In genomic region chr6:87552054-87552807, GRCm38 (mm10) we compare ENCODE assay signal across 9 mouse cellular contexts. TPM values are rescaled to one million over a fixed set of nuclear protein-coding genes. Genes with fewer than 3 reads are reported as not detected.
A peak's percentile ranks its signal among the peaks of the same experiment; 100 is the strongest.
DNase-seq lines count a peak whose midpoint lies in the region; ATAC-seq lines count a peak whose summit lies in the region.
"Had no signal": no experiment of that assay in that cellular context is flagged by ENCODE, and none has a peak within 500 bp of the region (broad histone marks: within the 10 kb centered on the region; RNA-seq: fewer than 3 reads in every experiment).

No protein-coding gene starts in this region.

- 64% methylated on average over 7 of the region's 7 CpGs for WGBS in hindbrain, embryonic 11.5 days
- 64% methylated on average over 7 of the region's 7 CpGs for WGBS in hindbrain, embryonic 10.5 days
- WGBS in forebrain, embryonic 11.5 days, result 69% methylated on average over 7 of the region's 7 CpGs

- no peaks in the 10 kb centered on the region for H3K9me3 ChIP-seq in hindbrain, embryonic 11.5 days (ENCODE audit: control insufficient read depth, low read length)
- H3K9me3 ChIP-seq in hindbrain, embryonic 10.5 days, result no peaks in the 10 kb centered on the region
- no peaks in the 10 kb centered on the region for H3K9me3 ChIP-seq in forebrain, embryonic 11.5 days (ENCODE audit: control insufficient read depth, low read length)

- H3K4me1 ChIP-seq in hindbrain, embryonic 11.5 days (replicated peaks; ENCODE audit: control insufficient read depth, insufficient read depth, low read length), result no peaks in the 10 kb centered on the region
- no peaks in the 10 kb centered on the region for H3K4me1 ChIP-seq in hindbrain, embryonic 10.5 days (replicated peaks)
- H3K4me1 ChIP-seq in forebrain, embryonic 11.5 days (replicated peaks; ENCODE audit: control insufficient read depth, insufficient read depth, low read length), result no peaks in the 10 kb centered on the region

- H3K4me2 ChIP-seq in hindbrain, embryonic 11.5 days (replicated peaks; ENCODE audit: low read depth, low read length), result no peak overlapping the region
- H3K4me2 ChIP-seq in forebrain, embryonic 11.5 days (ENCODE audit: low read depth, low read length, severe bottlenecking), result no peak overlapping the region

- peak; percentile 23 for DNase-seq in hindbrain, embryonic 11.5 days (ENCODE audit: low spot score)
- DNase-seq in hindbrain, embryonic 10.5 days (ENCODE audit: low spot score), result no peak
- peak; percentile 86 to 90 for DNase-seq in B cell, adult 2 months
- peak; percentile 44 for DNase-seq in ZHBTc4 (ENCODE audit: low read depth, low spot score)
- DNase-seq in naive thymus-derived CD4-positive, alpha-beta T cell, adult 2 months (ENCODE audit: low read depth), result peak; percentile 84
- DNase-seq in forebrain, embryonic 11.5 days (ENCODE audit: low spot score), result no peak
- DNase-seq in gastrocnemius, postnatal 14 days, result no peak
- no peak for DNase-seq in heart, postnatal 4 days

- H3K27ac ChIP-seq in hindbrain, embryonic 11.5 days (ENCODE audit: low read depth, low read length), result no peak overlapping the region
- H3K27ac ChIP-seq in hindbrain, embryonic 10.5 days, result no peak overlapping the region
- H3K27ac ChIP-seq in forebrain, embryonic 11.5 days (ENCODE audit: low read depth, low read length), result no peak overlapping the region

- no peak for ATAC-seq in hindbrain, embryonic 11.5 days (ENCODE audit: low FRiP score)
- no peak for ATAC-seq in forebrain, embryonic 11.5 days (replicated peaks; ENCODE audit: low FRiP score)
- ATAC-seq: activated CD4-positive, CD25-positive, alpha-beta regulatory T cell, adult 4 months had no signal

- intact Hi-C loops in gastrocnemius, postnatal 14 days (cut with DNase I; ENCODE audit: low total_unique reads), result loop anchor here (10.0 kb wide), 1 partner anchor 113 kb away; no protein-coding TSS in a partner anchor

- H3K27me3 ChIP-seq in hindbrain, embryonic 11.5 days (ENCODE audit: control insufficient read depth, insufficient read depth, low read length), result no peaks in the 10 kb centered on the region
- no peaks in the 10 kb centered on the region for H3K27me3 ChIP-seq in hindbrain, embryonic 10.5 days (ENCODE audit: insufficient read depth, poor library complexity, severe bottlenecking)
- H3K27me3 ChIP-seq in forebrain, embryonic 11.5 days (ENCODE audit: control insufficient read depth, insufficient read depth, low read length), result no peaks in the 10 kb centered on the region

- no peak overlapping the region for H3K9ac ChIP-seq in hindbrain, embryonic 11.5 days (ENCODE audit: low read depth, low read length)
- no peak overlapping the region for H3K9ac ChIP-seq in forebrain, embryonic 11.5 days (ENCODE audit: low read length)

- no peak overlapping the region for H3K4me3 ChIP-seq in hindbrain, embryonic 11.5 days (ENCODE audit: low read depth, low read length)
- H3K4me3 ChIP-seq in hindbrain, embryonic 10.5 days, result no peak overlapping the region
- no peak overlapping the region for H3K4me3 ChIP-seq in forebrain, embryonic 11.5 days (ENCODE audit: low read depth, low read length)

- no peaks in the 10 kb centered on the region for H3K36me3 ChIP-seq in hindbrain, embryonic 11.5 days (ENCODE audit: control insufficient read depth, insufficient read depth, low read length)
- H3K36me3 ChIP-seq in hindbrain, embryonic 10.5 days, result no peaks in the 10 kb centered on the region
- H3K36me3 ChIP-seq in forebrain, embryonic 11.5 days (ENCODE audit: control insufficient read depth, insufficient read depth, low read length), result no peaks in the 10 kb centered on the region

RNA-seq across cellular contexts. Expression of gene Arhgap25, which starts 19.2 kb away (rescaled TPM):
- polyA plus RNA-seq in hindbrain, embryonic 11.5 days (2014; fragmentation: Nextera tagmentation; extraction: Ambion mirVana), result 2.6 and 3.2 TPM in 2 replicates
- 2.3 and 3.6 TPM in 2 replicates for polyA plus RNA-seq in hindbrain, embryonic 10.5 days (2016; fragmentation: Nextera tagmentation; extraction: Ambion mirVana)
- polyA plus RNA-seq in forebrain, embryonic 11.5 days (2014; fragmentation: Nextera tagmentation; extraction: Ambion mirVana), result 2.0 and 2.7 TPM in 2 replicates
- total RNA-seq in gastrocnemius, postnatal 14 days (2021), result 1 to 10 TPM; 2.1 to 2.9 TPM
- total RNA-seq in heart, postnatal 4 days (2021), result 1 to 10 TPM; 5.2 to 6.1 TPM

RNA-seq across cellular contexts. Expression of gene Prokr1, which starts 38.3 kb away (rescaled TPM):
- polyA plus RNA-seq in hindbrain, embryonic 11.5 days (2014; fragmentation: Nextera tagmentation; extraction: Ambion mirVana), result 2.8 and 3.6 TPM in 2 replicates
- 1.9 and 3.6 TPM in 2 replicates for polyA plus RNA-seq in hindbrain, embryonic 10.5 days (2016; fragmentation: Nextera tagmentation; extraction: Ambion mirVana)
- 6.4 and 7.1 TPM in 2 replicates for polyA plus RNA-seq in forebrain, embryonic 11.5 days (2014; fragmentation: Nextera tagmentation; extraction: Ambion mirVana)
- total RNA-seq in gastrocnemius, postnatal 14 days (2021), result 1 to 10 TPM; 2.2 to 3.6 TPM
- 1 to 10 TPM in 1 of 2 experiments, under 1 TPM in 1; 0.88 to 1.1 TPM for total RNA-seq in heart, postnatal 4 days (2021)
- polyA plus RNA-seq: activated CD4-positive, CD25-positive, alpha-beta regulatory T cell, adult 4 months had no signal

Comparison
In these comparisons a context has a peak if more than half of its experiments do, and no peak if none do; other contexts are left out.
1. DNase-seq: peak in hindbrain, embryonic 11.5 days (single experiment), B cell, adult 2 months (2 of 2), ZHBTc4 (single experiment) and naive thymus-derived CD4-positive, alpha-beta T cell, adult 2 months (single experiment); none in hindbrain, embryonic 10.5 days (single experiment), forebrain, embryonic 11.5 days (single experiment), gastrocnemius, postnatal 14 days (single experiment) and heart, postnatal 4 days (single experiment).